Mouse (Mus musculus) megakaryocyte, embryonic 14.5 days (primary cell): ENCODE measurements around the gene Ces5a.

Source experiments
- FLI1 ChIP-seq: IDR thresholded peaks from 2 replicates; pipeline ENCODE4 v1.6.1; 2012; ENCODE audit warnings: low read length, inconsistent platforms, mixed read lengths
- GATA1 ChIP-seq: IDR thresholded peaks from 3 replicates; pipeline ENCODE4 v1.6.1; 2012; ENCODE audit warnings: mixed read lengths, low read length, inconsistent platforms, borderline replicate concordance

DNA sequence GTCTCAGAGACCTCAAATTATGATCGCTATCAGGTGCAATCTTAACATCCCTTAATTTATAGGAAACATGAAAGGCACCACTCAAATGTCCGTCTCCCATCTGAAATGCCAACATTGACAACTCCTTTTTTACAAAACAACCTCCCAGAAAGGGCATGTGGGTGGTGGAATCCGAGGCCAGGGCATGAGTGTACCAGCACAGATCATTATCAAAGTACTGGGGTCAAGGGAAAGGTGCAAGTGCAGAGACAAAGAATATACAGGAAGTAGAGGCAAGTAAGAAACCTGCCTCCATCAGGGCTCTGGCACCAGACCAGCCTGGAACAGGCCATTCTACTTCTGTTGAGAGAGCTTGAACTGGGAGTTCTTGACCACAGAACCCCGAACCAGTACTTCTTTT lies 29.0 kb upstream of the Ces5a start:
- TF ChIP-seq GATA1 (no peak), FLI1 (no peak)
